Mouse (Mus musculus) forebrain, embryonic 14.5 days (tissue): ENCODE measurements around the gene Pacsin3. TPM values are rescaled to one million over a fixed set of nuclear protein-coding genes. Genes with fewer than 3 reads are reported as not detected.
"Not testable (repeated sequence)": the region's sequence is repeated elsewhere in the genome, so short reads cannot be mapped to it uniquely, and the experiment has no call there.

Experiments
- ATAC-seq: fragments of 200-750 bp; cut with Nextera tagmentation; 2 replicates; pipeline ENCODE4 v1.8.0; 2017; ENCODE audit warnings: mild to moderate bottlenecking, moderate library complexity
- DNase-seq: peaks from one replicate; pipeline ENCODE4 v3.0.0-alpha.2; 2015; ENCODE audit warnings: low spot score
- H3K27ac ChIP-seq: fragments of 300-500 bp; sonication (generic); 2 replicates; pipeline ENCODE4 v1.5.1; 2014; ENCODE audit warnings: low read depth, mild to moderate bottlenecking, control low read depth, low read length, moderate library complexity
- H3K27me3 ChIP-seq: fragments of 300-500 bp; sonication (generic); replicated peaks from 2 replicates; pipeline ENCODE4 v1.6.1; 2014; ENCODE audit warnings: low read length, control low read depth, mixed read lengths; ENCODE audit not compliant: control insufficient read depth, insufficient read depth
- H3K36me3 ChIP-seq: fragments of 300-500 bp; sonication (generic); 2 replicates; pipeline ENCODE4 v1.6.1; 2014; ENCODE audit warnings: low read length, control low read depth; ENCODE audit not compliant: control insufficient read depth, insufficient read depth
- H3K4me1 ChIP-seq: fragments of 300-500 bp; sonication (generic); 2 replicates; pipeline ENCODE4 v1.6.1; 2014; ENCODE audit warnings: antibody characterized with exemption, low read length, control low read depth; ENCODE audit not compliant: control insufficient read depth, insufficient read depth
- H3K4me2 ChIP-seq: fragments of 300-500 bp; sonication (generic); 2 replicates; pipeline ENCODE4 v1.6.1; 2014; ENCODE audit warnings: mild to moderate bottlenecking, control low read depth, low read length
- H3K4me3 ChIP-seq: fragments of 300-500 bp; sonication (generic); 2 replicates; pipeline ENCODE4 v1.5.1; 2014; ENCODE audit warnings: low read depth, low read length, control low read depth
- H3K9ac ChIP-seq: fragments of 300-500 bp; sonication (generic); 2 replicates; pipeline ENCODE4 v1.6.1; 2014; ENCODE audit warnings: mild to moderate bottlenecking, low read length, control low read depth, moderate library complexity
- H3K9me3 ChIP-seq: fragments of 300-500 bp; sonication (generic); replicated peaks from 2 replicates; pipeline ENCODE4 v1.6.1; 2016; ENCODE audit warnings: low read length, control low read depth, mixed read lengths; ENCODE audit not compliant: control insufficient read depth
- WGBS: fragments of 180-500 bp; shearing (Covaris S2); extraction: QIAGEN DNeasy Blood & Tissue Kit; methylation state at CpG from one replicate; pipeline ENCODE4 v1.1.7; 2014; 5-methylcytosine and 5-hydroxymethylcytosine counted together
- polyA plus RNA-seq: library from polyadenylated mRNA; unstranded; fragments of >200 nt; fragmentation: Nextera tagmentation; extraction: Ambion mirVana; gene quantifications from 2 replicates; pipeline ENCODE4 v1.2.1, GENCODE M21; 2014

Gene Pacsin3
- polyA plus RNA-seq, 1 experiment from 2014 or later = 16.9 TPM

DNA sequence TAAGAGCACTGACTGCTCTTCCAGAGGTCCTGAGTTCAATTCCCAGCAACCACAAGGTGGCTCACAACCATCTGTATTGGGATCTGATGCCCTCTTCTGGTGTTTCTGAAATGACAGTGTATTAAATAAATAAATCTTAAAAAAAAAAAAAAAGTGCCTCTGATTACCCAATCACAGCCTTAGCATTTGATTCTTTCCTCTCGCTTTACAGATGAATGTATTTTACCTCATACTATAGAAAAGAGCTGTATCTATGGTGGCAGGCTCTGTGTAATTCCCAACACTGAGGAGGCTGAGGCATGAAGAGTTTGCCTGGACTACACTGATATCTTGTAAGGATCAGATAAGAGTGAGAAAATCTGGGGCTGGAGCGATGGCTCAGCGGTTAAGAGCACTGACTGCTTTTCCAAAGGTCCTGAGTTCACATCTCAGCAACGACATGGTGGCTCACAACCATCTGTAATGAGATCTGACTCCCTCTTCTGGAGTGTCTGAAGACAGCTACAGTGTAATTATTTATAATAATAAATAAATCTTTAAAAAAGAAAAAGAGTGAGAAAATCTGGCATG lies 18.2 kb upstream of the Pacsin3 start:
- peak overlapping the region; percentile 55 for H3K4me3 ChIP-seq
- ATAC-seq (peak; percentile 67), DNase-seq (peak; percentile 60)
- peak overlapping the region; percentile 77 for H3K4me2 ChIP-seq
- not testable (repeated sequence) for H3K4me1 ChIP-seq, H3K36me3 ChIP-seq, H3K27me3 ChIP-seq, H3K9me3 ChIP-seq
- peak overlapping the region; percentile 76 for H3K27ac ChIP-seq
- peak overlapping the region; percentile 55; the same call in 1 of the 2 replicates for H3K9ac ChIP-seq
- 18% methylated on average over 4 of the region's 4 CpGs for WGBS

DNA sequence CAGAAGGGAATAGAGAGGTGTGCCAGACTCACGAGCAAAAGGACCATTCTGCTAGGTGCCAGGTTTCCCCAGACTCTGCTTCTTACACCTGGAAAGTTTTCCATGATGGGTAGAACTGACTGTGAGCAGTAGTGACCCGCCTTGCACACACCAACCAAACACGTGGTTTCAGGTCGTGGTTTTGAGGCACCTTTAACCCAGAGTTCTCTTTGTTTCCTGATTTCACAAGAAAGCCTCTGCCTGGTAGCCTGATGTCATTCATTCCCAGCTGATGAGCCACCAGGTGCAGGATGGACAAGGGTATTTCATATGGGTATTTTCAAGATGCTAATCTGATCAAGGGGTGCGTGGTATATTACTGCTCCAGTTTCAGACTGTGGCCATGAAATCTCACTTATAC lies 13.2 kb upstream of the Pacsin3 start:
- no peaks in the 10 kb centered on the region for H3K9me3 ChIP-seq
- WGBS = 82% methylated on average over 5 of the region's 5 CpGs
- no peak for ATAC-seq
- H3K9ac ChIP-seq = no peak overlapping the region
- no peak overlapping the region for H3K27ac ChIP-seq
- no peaks in the 10 kb centered on the region for H3K36me3 ChIP-seq
- H3K4me1 ChIP-seq = no peaks in the 10 kb centered on the region
- no peaks in the 10 kb centered on the region for H3K27me3 ChIP-seq
- DNase-seq = no peak
- no peak overlapping the region for H3K4me2 ChIP-seq
- no peak overlapping the region for H3K4me3 ChIP-seq

DNA sequence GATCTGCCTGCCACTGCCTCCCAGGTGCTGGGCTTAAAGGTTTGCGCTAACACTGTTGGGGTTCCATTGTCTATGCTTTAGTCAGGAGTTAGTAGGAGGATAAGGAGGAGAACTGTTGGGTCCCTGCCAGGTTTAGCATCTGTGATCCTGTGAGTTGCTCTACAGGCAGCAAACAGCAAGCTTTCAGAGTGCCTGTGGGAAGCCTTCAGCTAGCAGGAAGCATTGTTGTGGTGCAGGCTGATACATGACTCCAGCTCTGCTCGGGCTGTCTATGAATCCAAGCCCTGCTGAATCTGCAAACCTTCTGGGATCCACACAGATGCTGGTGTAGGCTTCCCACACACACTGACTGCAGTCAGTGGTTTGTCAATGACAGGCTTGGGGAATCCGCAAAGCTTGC lies 12.3 kb upstream of the Pacsin3 start:
- no peak overlapping the region for H3K27ac ChIP-seq
- ATAC-seq = no peak
- no peaks in the 10 kb centered on the region for H3K36me3 ChIP-seq
- no peak overlapping the region for H3K4me3 ChIP-seq
- no peaks in the 10 kb centered on the region for H3K9me3 ChIP-seq
- no peak overlapping the region for H3K9ac ChIP-seq
- H3K4me1 ChIP-seq = no peaks in the 10 kb centered on the region
- no peaks in the 10 kb centered on the region for H3K27me3 ChIP-seq
- no peak overlapping the region for H3K4me2 ChIP-seq
- WGBS = 60% methylated on average over 3 of the region's 3 CpGs
- peak; percentile 52 for DNase-seq

DNA sequence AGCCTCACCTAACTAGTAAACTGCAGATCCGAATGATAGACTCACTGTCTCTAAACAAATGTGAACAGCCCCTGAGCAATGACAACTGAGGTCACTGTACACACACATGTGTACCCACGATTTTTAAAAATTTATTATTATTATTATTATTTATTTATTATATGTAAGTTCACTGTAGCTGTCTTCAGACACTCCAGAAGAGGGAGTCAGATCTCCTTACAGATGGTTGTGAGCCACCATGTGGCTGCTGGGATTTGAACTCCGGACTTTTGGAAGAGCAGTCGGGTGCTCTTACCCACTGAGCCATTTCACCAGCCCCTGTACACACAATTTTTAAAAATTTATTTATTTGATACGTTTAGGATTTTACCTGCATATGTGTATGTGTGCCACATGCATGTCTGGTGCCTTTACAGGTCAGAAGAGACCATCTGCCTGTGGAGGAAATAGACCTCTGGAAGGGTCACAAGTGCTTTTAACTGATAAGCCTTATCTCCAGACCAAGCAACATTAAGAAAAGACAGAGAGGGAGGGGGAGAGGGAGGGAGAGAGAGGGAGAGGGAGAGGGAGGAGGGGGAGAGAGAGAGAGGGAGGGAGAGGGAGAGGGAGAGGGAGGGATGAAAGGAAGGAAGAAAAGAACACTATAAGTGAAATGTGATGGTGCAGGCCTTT lies 11.1 kb upstream of the Pacsin3 start:
- Histone ChIP-seq H3K4me2 (no peak overlapping the region), H3K27ac (no peak overlapping the region), H3K27me3 (no peaks in the 10 kb centered on the region), H3K36me3 (no peaks in the 10 kb centered on the region), H3K9ac (no peak overlapping the region), H3K4me3 (no peak overlapping the region), H3K4me1 (no peaks in the 10 kb centered on the region), H3K9me3 (no peaks in the 10 kb centered on the region)
- ATAC-seq (no peak), DNase-seq (no peak)
- 85% methylated on average over 5 of the region's 5 CpGs for WGBS

DNA sequence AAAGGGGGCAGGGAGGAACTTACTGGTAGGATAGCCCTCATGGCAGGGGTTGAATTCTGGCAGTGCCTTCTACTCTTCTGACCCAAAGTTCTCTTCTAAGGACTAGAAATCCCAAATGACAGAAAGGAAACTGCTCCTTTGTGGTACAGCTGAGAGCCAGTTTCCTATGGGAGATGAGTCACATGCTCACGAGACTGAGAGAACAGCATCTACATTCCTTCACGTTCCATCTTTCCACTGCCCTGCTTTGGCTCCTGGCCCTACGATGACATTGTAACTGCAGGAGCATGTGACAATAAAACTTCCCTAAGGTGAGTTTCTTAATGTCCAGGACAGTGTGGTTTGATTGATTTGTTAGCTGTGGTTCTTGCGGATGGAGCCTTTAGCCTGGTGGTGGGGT lies 7.4 kb upstream of the Pacsin3 start:
- DNase-seq (no peak), ATAC-seq (no peak)
- Histone ChIP-seq H3K4me3 (no peak overlapping the region), H3K9ac (no peak overlapping the region), H3K27ac (no peak overlapping the region), H3K36me3 (no peaks in the 10 kb centered on the region), H3K9me3 (no peaks in the 10 kb centered on the region), H3K27me3 (0 out of 2 replicates have a peak, but pooled peaks cover 3% of the 10 kb centered on the region), H3K4me2 (no peak overlapping the region), H3K4me1 (no peaks in the 10 kb centered on the region)
- WGBS = 89% methylated on average over 4 of the region's 4 CpGs

DNA sequence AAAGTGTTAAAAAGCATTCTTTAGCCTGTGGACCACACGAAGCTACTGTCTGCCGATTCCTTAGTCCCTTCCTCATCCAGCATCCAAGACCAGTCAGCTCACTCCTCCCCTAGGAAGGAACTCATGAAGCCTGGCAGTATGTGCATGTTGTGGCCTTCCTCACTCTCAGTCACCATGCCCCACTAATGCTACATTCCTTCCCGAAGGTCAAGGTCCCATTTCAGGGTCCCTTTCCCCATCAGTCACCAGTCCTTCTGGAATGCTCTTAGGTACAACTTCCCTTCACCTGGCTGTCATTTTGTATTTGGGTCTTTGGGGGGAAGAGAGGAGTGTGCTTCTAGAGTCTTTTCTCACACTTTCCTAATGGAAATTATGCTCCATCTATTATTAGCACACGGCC lies 3.8 kb upstream of the Pacsin3 start:
- Histone ChIP-seq H3K36me3 (no peaks in the 10 kb centered on the region), H3K4me3 (no peak overlapping the region), H3K4me1 (peaks cover 6% of the 10 kb centered on the region; the same call in 1 of the 2 replicates), H3K27ac (no peak overlapping the region), H3K4me2 (no peak overlapping the region), H3K27me3 (0 out of 2 replicates have a peak, but pooled peaks cover 17% of the 10 kb centered on the region), H3K9me3 (no peaks in the 10 kb centered on the region), H3K9ac (no peak overlapping the region)
- no peak for DNase-seq
- WGBS = 81% methylated on average over 4 of the region's 4 CpGs
- no peak for ATAC-seq

DNA sequence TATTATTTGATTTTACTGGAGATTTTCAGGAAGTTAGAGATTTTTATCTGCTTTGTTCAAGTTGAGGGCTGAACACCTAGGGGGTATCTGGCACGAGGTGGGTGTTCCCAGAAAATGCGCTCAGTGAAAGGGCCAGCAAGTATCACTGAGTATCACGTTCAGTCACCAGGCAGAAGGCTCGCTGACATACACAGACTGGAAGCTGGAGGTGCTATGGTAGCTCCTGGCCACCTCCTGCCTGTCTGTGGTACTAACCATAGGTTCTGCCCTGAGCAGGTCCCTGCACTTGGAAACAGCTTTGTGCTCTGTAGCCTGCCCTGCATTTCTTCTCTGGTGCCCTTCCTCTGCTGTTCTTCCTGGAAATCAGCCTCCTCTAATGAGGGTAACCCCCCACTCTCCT lies 3.2 kb upstream of the Pacsin3 start:
- H3K27me3 ChIP-seq = 0 out of 2 replicates have a peak, but pooled peaks cover 17% of the 10 kb centered on the region
- no peak overlapping the region for H3K9ac ChIP-seq
- WGBS = 53% methylated on average over 4 of the region's 4 CpGs
- DNase-seq = no peak
- H3K4me1 ChIP-seq = peaks cover 11% of the 10 kb centered on the region
- H3K4me3 ChIP-seq = no peak overlapping the region
- H3K27ac ChIP-seq = no peak overlapping the region
- no peaks in the 10 kb centered on the region for H3K9me3 ChIP-seq
- ATAC-seq = no peak
- H3K4me2 ChIP-seq = no peak overlapping the region
- no peaks in the 10 kb centered on the region for H3K36me3 ChIP-seq

DNA sequence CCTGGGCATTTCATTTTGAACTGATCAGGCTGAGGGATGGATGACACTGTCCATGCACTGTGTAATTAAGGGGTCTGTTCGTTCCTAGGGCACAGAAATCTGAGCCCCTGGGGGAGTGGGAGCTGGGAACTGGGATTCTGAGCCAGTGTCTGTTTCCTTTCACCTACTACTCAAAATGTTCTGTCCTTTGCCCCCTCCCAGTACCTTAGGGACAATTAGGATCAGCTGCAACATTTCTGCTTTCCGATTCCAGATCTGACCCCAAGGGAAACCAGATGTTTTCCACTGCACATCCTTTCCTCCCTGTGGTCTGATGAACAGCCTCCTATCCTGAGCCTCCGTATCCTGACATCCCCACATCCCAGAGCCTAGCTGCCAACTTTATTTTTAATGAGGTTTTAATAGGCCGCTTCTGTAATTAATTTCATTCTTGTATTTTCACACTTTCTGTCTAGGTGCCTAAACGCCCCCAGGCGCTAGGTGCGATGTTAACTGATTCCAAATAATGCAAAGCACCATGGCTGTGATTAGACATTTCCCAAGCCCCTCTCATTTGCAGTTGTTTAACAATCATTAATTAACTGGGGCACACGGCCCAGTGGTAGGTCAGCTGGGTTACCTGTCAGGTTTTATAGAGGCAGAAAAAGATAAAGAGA lies 901 bp upstream of the Pacsin3 start:
- Histone ChIP-seq H3K4me2 (peak overlapping the region; percentile 97; the same call in 1 of the 2 replicates), H3K27ac (no peak overlapping the region), H3K27me3 (0 out of 2 replicates have a peak, but pooled peaks cover 17% of the 10 kb centered on the region), H3K36me3 (no peaks in the 10 kb centered on the region), H3K9ac (no peak overlapping the region), H3K9me3 (no peaks in the 10 kb centered on the region), H3K4me3 (no peak overlapping the region), H3K4me1 (peaks cover 18% of the 10 kb centered on the region)
- WGBS = 23% methylated on average over 8 of the region's 8 CpGs
- DNase-seq (peak; percentile 51), ATAC-seq (no peak)
